Mouse (Mus musculus) layer of hippocampus, postnatal 36 days (tissue): ENCODE results near the gene Creb1. TPM values are rescaled to one million over a fixed set of nuclear protein-coding genes. Genes with fewer than 3 reads are reported as not detected.
A peak's percentile ranks its signal among the peaks of the same experiment; 100 is the strongest.
"Not testable (repeated sequence)": the region's sequence is repeated elsewhere in the genome, so short reads cannot be mapped to it uniquely, and the experiment has no call there.

Source experiments
- DNase-seq, 2 experiments: peaks; one replicate each; pipeline ENCODE4 v3.0.0; 2022
- total RNA-seq, 2 experiments: library from RNA; stranded (reverse); gene quantifications; 2 replicates each; pipeline ENCODE4 v1.2.3; 2021

Gene Creb1
- total RNA-seq, 2 experiments from 2014 or later: 50.7 to 61.0 TPM

DNA sequence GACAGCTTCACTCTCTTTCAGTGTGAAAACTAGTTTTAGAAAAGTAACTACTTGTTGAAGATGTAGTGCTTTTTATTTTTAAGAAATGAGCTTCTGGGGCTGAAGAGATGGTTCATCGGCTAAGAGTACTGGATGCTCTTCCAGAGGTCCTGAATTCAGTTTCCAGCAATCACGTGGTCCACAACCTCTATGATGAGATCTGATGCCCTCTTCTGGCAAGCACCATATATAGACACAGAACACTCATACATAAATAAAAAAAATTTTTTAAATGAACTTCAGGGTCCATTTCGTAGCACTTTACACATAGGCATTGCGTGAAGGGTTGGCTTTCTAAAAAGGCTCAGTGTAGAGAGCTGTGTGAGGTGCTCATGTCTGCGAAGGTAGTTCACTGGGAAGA is 11.3 kb downstream of the Creb1 start:
- DNase-seq: no peak

DNA sequence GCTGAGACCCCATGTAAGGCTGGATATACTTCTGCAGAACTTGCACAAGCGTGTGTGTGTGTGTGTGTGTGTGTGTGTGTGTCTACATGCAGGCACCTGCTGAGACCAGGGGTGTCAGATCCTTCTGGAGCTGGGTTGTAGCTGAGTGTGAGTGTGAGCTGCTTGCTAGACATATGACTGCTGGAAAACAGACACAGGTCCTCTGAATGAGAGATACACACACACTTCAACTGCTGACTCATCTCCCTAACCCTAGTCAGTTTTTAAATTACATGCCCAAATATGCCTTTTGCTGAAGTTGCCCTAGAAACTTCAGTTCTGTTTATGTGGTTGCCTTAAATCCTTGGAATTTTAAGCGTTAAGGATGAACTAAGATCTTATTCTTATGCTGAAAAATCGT is 13.6 kb downstream of the Creb1 start:
- DNase-seq: no peak

DNA sequence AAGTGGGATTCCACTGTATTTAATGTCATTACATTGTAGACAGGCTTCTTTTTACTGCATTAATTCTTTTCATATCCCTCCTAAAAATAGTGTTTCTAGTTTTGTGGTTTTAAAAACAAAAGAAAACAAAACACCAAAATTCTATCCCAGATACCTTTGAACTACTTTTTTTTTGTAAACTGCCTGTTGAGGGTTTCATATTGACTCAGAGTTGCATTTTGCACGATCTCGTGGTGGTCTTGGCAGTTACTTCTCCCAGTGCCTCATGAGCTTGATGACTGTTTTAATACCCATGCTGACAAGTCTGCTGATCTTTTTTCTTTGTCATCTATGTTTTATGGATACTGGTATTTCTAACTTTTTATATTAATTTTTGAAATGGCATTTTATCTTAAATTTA is 16.9 kb downstream of the Creb1 start:
- no peak for DNase-seq

DNA sequence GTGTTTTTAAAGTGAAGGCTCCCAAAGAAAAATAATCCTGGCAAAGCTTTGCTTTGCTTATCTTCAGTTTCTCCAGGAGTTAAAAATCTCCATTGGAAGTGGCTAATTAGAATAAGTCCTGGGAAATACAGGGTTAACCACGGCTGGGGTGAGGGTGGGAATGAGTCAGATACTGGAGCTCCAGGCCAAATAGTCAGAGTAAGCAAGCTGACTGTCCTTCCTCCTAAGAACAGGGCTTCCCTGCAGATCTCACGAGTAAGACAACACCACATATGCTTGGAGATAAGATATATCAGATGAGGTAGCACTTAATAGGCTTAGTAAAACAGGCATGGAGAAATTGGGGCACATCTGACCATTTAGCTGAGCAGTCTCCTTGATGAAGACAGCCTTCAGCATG is 19.5 kb downstream of the Creb1 start:
- no peak for DNase-seq

DNA sequence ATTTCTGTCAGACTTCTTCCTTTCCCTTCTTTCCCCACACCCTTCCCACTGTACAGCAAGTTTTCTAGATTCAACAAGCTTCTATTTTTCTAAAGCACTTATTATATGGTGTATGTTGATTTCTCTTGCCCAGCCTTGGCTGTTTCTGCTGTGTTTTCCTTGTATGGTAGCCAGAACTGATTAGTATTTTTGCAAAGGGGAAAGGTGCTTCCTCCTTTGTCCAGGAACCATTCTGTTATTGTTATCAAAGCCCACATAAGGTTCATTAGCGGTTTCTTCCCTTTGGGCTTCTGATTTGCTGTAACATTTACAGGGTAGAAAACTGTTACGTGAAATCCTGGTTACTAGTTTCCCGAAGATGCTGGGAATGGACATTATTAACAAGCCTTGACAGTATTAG is 27.7 kb downstream of the Creb1 start:
- DNase-seq: no peak

DNA sequence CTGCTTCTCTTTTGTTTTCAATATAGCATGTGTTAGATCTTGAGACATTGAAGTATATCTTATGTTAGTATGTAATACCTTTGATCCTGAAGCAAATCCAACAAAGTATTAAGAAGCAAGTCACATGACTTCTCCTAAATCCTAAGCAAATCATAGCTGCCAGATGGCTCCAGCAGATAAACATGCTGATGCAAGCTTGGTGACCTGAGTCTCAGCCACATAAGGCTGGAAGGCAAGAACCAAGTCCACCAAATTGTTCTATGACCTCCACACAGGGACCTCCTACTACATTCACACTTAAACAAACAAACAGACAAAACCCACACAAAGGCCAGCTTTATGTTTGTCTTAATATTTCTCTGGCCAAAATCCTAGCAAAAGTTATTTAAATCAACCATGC is 35.8 kb downstream of the Creb1 start:
- no peak for DNase-seq

DNA sequence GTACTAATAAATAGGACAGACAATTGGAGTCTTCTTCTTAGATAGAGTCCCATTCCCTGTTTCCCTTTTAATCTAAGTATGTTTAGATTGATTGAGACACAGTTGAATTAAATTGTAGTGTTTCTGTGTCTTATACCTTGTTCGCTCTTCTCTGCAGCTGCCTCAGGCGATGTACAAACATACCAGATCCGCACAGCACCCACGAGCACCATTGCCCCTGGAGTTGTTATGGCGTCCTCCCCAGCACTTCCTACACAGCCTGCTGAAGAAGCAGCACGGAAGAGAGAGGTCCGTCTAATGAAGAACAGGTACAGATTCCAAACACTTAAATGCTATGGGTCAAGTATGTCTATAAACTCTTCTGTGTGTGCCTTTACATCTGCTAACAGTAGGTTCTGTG is 43.6 kb downstream of the Creb1 start:
- DNase-seq: no peak

DNA sequence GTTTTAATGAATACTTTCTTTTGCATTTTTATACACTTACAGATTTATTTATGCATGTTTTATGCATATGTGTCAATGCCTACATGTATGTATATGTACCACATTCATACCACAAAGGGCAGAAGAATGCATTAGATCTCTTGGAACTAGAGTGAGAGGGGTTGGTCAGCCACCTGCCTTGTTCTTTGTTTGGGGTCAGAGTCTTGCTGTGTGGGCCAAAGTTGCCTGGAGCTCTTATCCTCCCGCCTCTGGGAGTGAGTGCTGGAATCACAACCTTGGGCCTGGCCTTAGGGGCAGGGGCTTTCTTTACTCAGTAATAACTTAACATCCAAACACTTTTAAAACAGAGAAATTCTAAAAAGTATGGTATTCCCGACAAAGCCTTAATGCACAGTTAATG is 44.3 kb downstream of the Creb1 start:
- DNase-seq: no peak

DNA sequence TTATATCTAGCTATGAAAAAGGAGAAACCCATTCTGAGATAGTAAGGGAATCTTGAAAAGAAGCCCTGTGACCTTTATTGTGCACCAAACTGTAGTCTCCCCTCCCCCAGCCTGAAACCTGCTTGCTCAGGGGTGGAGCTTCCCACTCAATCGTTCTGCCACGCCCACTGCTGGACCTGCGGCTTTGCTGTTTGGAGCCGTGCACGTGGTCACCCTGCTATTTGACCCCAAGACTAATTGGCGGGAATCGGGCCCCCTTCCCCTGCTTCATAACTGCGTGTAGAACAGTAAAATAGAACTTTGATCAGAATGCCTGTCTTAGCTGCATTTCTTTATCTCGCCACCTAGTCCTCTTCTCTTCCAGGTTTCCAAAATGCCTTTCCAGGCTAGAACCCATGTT is 45.5 kb downstream of the Creb1 start:
- DNase-seq: not testable (repeated sequence)

DNA sequence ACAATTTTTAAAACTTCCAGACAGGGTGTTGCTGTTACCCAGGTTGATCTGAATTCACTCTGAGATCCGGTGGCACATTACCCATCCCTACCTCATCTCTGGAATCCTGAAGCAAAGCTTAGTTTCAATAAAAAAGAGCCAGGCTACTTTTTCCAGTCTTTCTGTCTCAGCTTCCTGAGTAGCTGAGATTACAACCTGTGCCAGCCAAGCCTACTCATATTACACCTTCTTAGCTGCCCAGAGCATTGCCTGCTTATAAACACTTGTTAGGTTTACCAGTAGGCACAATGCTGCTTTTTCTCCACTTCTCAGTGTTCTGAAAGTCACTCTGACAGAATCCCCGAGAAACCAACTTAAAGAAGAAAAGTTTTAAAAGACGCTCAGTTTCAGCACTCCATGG is 46.4 kb downstream of the Creb1 start:
- DNase-seq: no peak

DNA sequence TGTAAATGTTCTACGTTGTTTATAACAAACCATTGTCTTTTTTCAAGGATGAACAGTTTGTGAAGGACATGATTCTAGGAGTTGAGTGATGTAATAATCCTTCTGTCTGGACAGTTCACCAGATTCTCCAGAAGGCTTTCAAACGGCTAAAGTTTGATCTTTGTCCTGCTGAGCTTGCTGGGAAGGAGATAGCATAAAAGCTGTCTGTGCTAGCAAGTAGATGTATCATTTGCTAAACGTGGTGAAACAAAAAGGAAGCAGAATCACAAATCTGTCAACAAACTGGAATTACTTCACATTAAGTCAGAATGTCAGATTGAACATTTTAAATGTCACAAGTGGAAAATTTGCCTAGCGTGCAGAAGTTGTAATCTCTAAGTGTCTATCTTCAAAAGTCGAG is 66.5 kb downstream of the Creb1 start:
- DNase-seq: no peak

DNA sequence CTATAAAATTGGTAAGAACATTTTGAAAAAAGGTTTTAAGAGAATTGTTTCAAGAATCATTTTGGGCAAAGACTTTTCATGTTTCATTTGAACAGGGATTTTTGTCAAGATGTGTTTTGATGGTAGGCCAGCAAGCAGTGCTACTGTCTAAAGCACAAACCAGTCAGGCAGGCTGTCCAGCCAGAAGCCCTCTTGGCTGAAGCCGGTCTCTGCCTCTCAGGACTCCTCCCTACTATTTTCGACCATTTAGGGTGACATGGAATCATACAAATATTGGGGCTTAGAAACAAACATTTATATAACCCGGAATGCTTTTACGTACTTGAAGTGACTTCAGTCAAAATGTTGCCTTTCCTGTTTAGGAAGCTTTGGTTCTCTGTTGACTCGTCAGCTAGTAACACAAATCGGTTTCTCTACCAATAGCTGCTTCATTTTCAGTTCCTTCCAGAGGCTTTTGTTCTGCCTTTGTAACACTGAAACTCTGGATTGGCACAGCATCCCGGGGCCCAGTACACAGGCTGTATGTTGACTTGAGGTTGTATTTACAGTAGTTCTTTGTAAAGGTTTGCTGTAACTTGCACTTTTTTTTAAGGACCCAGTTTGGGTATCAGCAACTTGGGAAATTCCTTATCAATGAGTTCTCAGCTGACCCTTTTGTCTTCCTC is 68.1 kb downstream of the Creb1 start:
- DNase-seq: no peak

DNA sequence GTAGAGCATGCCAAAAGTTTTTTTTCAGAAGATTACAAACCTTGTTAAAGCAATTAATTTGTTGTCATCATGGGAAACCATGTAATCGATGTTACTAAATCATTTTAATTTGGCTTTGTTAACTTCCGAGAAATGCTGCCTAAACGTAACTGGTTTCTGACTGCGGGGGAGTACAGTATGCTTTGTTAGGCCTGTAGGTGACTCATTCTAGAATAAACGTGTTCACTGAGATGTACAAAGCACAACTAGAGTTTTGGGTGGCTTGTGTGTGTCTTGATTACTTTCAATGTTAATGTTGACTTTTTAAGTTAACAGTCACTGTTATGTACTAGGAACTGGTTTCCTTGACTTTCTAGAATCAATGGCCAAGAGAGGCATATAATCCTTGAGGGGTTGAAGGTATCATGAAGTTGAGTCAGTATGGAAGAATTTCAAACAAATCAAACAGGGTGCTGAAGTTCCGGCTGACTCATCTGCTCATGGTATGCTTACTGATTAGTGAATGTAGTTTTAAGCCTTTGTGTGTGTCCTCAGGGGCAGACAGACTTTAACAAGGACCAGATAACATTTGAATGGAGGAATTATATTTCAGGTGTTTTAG is 68.9 kb downstream of the Creb1 start:
- DNase-seq: no peak

DNA sequence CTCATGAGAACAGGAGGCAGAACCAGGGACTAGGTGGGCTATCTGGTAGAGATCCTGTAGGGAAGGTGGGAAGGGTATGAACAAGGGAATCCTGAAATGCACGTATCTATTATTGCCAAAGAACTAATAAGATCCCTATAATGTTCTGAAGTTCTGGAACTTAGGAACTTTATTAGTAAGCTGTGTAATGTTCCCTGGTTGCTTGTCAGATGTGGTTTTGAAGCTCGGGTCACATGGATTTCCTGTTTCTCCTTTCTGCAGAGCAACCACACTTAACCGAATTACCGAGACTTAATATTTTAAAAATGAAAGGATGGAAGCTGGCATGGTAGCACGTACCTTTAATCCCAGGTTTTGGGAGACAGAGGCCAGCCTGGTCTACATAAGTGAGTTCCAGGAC is 70.9 kb downstream of the Creb1 start:
- no peak for DNase-seq

DNA sequence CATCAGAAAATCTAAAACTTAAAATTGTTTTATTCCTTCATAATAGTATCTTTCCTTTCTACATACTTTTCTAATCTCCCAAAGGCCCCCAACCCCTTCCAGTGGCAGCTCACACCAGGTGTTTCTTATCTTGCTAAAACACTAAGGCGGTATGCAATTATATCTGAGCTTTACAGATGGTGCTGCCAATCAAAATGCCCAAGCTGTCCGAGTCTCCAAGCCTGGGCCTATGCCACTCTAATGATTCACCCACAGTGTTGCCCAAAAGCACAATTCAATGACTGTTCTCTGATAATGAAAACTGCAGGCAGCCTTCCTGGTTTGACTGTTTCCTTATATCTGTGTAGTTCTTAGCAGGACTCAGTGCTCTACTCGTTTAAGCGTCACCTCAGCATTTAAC is 76.7 kb downstream of the Creb1 start:
- no peak for DNase-seq

DNA sequence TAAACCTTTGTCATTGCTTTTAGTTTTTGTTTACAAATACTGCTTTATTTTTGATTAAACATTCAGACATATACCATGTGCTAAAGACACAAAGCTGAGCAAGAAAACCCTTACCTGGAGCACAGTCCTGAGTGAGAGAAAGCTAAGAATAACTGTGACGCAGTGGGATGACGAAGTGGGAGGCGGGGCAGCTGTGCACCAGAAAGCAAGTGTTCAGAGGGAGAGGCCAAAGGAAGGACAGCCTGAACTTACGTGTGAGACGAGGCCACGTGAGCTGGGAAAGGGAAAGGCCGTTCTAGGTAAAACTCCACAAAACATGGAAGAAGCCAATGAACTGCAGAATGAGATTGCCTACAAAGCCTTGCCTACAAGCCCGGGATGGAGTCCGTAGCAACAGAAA is 77.5 kb downstream of the Creb1 start:
- DNase-seq: no peak

DNA sequence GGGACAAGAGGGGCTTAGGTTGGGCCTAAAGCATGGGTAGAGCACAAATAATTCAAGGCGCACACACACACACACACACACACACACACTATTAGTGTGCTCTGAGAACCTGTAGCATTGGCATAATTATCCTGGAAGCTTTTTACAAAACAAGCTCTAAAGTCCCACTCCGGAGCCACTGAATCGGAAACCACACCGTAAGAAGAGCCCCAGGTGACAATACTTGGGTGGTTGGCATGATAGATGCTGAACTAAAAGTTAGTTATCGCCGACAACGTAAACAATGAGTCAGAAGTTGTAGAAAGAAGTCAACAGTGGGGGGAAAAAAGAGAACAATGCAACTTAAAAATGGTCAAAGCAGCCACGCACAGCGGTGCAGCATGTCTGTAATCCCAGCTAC is 81.9 kb downstream of the Creb1 start:
- no peak for DNase-seq

DNA sequence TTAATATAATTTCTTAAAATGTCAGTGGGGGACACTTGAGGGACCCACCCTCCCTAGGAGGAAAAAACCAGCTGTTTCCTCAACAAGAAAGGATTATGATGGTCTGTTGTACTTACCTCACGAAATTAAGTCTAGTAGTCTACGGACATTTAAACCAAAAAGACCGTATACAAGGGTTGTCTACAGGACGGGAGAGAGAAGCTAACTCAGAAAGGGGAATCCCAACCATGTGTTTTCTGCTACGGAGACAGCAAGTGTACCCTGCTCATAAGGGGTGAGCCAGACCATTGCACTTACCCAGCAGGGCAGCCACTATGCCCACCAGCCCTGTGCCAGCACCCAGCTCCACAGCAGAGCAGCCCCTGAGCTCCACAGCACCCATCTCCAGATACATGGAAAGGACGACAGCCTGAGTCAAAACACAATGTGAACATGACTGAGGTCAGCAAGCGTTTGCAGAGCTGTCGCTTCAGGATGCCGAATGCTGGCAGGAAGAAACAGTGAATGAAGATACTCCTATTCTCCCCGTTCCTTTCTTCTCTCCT is 82.4 kb downstream of the Creb1 start:
- DNase-seq: no peak

DNA sequence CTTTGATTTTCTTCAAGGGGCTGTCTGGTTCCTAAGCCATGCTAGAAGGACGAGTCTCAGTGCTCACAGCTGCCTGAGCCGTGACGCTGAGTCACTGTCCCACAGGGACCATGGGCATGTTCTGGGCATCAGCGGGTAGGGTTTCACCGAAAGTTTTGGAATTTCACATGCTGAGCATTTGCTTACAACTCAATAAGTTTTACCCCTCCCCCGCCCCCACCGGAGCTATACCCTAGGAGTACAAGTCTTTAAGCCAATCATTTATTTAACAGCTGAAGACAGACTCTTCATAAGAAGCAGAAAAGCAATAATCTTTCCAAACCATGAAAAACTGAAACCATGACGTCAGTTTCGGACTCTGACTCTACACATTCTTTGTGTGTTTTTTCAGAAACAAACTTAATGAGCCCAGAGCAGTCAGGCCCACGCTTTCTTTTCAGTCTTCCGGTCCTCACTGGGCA is 83.1 kb downstream of the Creb1 start:
- DNase-seq: no peak

DNA sequence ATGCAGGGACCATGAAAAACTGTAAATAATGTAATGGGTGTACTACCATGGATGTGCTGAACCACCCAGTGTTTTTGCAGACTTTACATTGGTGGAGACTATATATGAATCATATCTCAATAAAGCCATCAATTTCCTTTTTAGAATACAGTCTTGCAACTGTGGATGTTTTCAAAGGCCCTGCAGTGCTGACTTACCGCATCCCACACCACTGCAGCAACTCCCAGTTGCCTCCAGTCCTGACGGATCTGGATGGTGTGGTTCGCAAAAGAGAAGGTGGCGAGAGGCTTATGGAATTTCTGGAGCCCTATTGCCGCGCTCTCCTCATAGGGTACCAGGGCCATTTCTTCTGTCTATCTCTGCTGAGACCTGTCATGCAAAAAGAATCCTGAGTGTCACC is 83.6 kb downstream of the Creb1 start:
- no peak for DNase-seq

DNA sequence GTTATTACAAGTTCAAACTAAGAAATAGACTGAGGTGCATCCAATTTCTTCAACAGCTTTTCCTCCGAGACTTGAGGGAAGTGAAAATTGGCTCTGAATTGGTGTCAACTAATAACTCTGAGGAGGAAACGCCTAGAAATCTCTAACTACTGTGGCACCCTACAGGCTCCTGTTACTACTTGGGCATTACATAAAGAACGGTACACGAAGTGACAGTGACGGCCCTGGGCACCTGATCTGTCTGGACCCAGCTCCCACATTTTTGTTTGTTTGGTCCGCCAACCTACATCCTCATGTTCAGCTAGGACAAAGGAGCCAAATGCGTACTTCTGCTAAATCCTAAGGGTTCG is 84.1 kb downstream of the Creb1 start:
- no peak for DNase-seq

DNA sequence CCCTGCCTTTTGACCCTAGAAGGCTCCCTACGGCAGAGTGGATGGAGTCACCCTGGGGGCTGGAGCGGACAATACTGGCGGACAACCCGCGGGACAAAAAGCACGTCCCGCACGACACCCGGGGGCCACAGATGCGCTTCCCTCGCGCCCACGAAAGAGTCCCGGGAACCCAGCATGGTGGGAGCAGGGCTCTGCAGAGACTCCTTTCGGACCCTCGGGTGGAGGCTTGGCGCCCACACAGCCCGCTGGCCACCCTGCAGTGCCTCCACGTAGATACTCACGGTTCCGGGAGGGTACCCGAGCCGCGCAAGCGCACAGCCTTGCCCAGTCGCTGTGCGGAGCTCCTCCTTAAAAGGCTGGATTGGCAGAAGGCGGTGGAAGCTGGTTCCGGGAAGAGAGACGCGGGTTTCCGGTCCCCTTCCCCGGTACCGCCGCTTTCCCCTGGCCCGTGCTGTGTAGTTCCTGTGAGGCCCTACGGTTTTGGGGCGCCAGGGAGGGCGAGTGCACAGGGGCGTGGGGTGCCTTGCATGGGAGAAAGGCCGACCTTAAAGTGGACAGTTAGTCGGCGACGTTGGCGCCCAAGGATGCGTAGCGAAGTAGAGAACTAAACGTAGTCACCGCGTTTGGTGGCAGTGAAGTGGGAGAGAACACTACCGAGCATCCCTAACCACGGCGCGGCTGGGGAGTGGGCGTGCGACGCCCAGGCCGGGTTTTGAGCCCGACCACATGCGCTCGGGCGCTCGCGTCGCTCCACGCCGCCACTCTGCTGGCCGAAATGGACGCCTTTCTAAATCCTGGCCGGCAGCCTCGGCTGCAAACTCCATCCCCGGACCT is 84.7 kb downstream of the Creb1 start, which contains the start of gene Mettl21a:
TSS of gene Mettl21a (minus strand) at position 362 of the 834 bp plus-strand sequence.
- DNase-seq: peak; percentile 93

DNA sequence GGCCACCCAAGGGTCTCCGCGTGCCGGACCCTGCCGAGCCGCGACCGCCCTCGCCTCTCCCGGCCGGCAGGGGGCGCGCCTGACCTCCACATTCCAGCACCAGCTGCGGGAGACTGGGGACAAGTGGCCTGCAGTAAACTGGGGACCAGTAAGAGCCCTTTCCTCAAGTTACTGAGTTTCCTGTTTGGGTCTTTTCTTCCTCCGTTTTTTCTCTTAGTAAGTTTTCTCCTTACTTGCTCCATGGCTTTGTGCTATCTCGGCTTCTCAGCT is 85.2 kb downstream of the Creb1 start:
- DNase-seq: peak; percentile 83 to 88

DNA sequence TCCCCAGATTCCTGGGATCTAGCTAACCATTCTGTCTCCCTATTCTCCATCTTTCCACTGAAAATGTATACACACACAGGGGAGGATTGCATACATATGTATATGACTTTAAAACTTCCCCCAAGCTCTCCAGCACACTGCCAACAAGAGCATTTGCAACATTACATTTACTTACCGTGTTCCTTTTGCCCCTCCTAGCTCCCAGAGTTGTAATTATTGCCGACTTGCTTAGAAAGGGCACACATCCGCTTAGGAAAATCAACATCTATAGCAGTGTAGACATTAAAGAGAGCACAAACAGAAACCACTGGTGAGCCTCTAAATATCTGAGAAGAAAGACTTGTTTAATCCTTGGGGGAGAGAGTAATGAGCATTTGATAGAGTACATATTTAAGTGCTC is 85.8 kb downstream of the Creb1 start:
- no peak for DNase-seq
